Mouse (Mus musculus): ENCODE results near the gene Iqch.
"Not testable (repeated sequence)": the region's sequence is repeated elsewhere in the genome, so short reads cannot be mapped to it uniquely, and the experiment has no call there.

Gene Iqch

GRCm38 (mm10) chr9:63568314-63568713 lies 34.0 kb downstream of the Iqch start:
- DNase-seq (ENCODE audit: low read depth in 1 of 2, low spot score in 2 of 2), result no peak

GRCm38 (mm10) chr9:63563436-63563835 lies 38.9 kb downstream of the Iqch start:
- no peak for DNase-seq (ENCODE audit: low read depth in 1 of 2, low spot score in 2 of 2)

- no peak for DNase-seq (ENCODE audit: low read depth in 1 of 2, low spot score in 2 of 2)
These were observed 40.4 kb downstream of the Iqch start for GRCm38 (mm10) chr9:63561931-63562330.

- DNase-seq (ENCODE audit: low read depth in 1 of 2, low spot score in 2 of 2), result no peak
These were observed 45.4 kb downstream of the Iqch start for GRCm38 (mm10) chr9:63556933-63557332.

GRCm38 (mm10) chr9:63556316-63556715 lies 46.0 kb downstream of the Iqch start:
- DNase-seq (ENCODE audit: low read depth in 1 of 2, low spot score in 2 of 2), result no peak

- no peak for DNase-seq (ENCODE audit: low read depth in 1 of 2, low spot score in 2 of 2)
These were observed 46.8 kb downstream of the Iqch start for GRCm38 (mm10) chr9:63555460-63555990.

GRCm38 (mm10) chr9:63553628-63554027 lies 48.7 kb downstream of the Iqch start:
- DNase-seq (ENCODE audit: low read depth in 1 of 2, low spot score in 2 of 2), result no peak

- DNase-seq (ENCODE audit: low read depth in 1 of 2, low spot score in 2 of 2), result not testable (repeated sequence)
These were observed 51.6 kb downstream of the Iqch start for GRCm38 (mm10) chr9:63550701-63551100.

- no peak for DNase-seq (ENCODE audit: low read depth in 1 of 2, low spot score in 2 of 2)
These were observed 53.3 kb downstream of the Iqch start for GRCm38 (mm10) chr9:63548966-63549365.

GRCm38 (mm10) chr9:63541926-63542325 lies 60.4 kb downstream of the Iqch start:
- DNase-seq (ENCODE audit: low read depth in 1 of 2, low spot score in 2 of 2), result no peak

- DNase-seq (ENCODE audit: low read depth in 1 of 2, low spot score in 2 of 2), result no peak
These were observed 61.0 kb downstream of the Iqch start for GRCm38 (mm10) chr9:63541301-63541700.

- DNase-seq (ENCODE audit: low read depth in 1 of 2, low spot score in 2 of 2), result no peak
These were observed 64.8 kb downstream of the Iqch start for GRCm38 (mm10) chr9:63537489-63537888.

GRCm38 (mm10) chr9:63535042-63535441 lies 67.3 kb downstream of the Iqch start:
- DNase-seq (ENCODE audit: low read depth in 1 of 2, low spot score in 2 of 2), result no peak

GRCm38 (mm10) chr9:63534371-63534780 lies 67.9 kb downstream of the Iqch start:
- no peak for DNase-seq (ENCODE audit: low read depth in 1 of 2, low spot score in 2 of 2)

GRCm38 (mm10) chr9:63532966-63533711 lies 69.2 kb downstream of the Iqch start:
- no peak for DNase-seq (ENCODE audit: low read depth in 1 of 2, low spot score in 2 of 2)

- no peak for DNase-seq (ENCODE audit: low read depth in 1 of 2, low spot score in 2 of 2)
These were observed 78.4 kb downstream of the Iqch start for GRCm38 (mm10) chr9:63523937-63524253.

GRCm38 (mm10) chr9:63523251-63523936 lies 78.9 kb downstream of the Iqch start:
- no peak for DNase-seq (ENCODE audit: low read depth in 1 of 2, low spot score in 2 of 2)

GRCm38 (mm10) chr9:63512851-63513250 lies 89.4 kb downstream of the Iqch start:
- DNase-seq (ENCODE audit: low read depth in 1 of 2, low spot score in 2 of 2), result no peak

- no peak for DNase-seq (ENCODE audit: low read depth in 1 of 2, low spot score in 2 of 2)
These were observed 91.3 kb downstream of the Iqch start for GRCm38 (mm10) chr9:63511034-63511433.

GRCm38 (mm10) chr9:63507110-63507509 lies 95.2 kb downstream of the Iqch start:
- no peak for DNase-seq (ENCODE audit: low read depth in 1 of 2, low spot score in 2 of 2)

- DNase-seq (ENCODE audit: low read depth in 1 of 2, low spot score in 2 of 2), result no peak
These were observed 98.4 kb downstream of the Iqch start for GRCm38 (mm10) chr9:63503890-63504289.

GRCm38 (mm10) chr9:63501516-63501915 lies 100.8 kb downstream of the Iqch start:
- DNase-seq (ENCODE audit: low read depth in 1 of 2, low spot score in 2 of 2), result no peak

GRCm38 (mm10) chr9:63499912-63500311 lies 102.4 kb downstream of the Iqch start:
- no peak for DNase-seq (ENCODE audit: low read depth in 1 of 2, low spot score in 2 of 2)

All from monocyte, adult 2 months (primary cell).